8 mouse cellular contexts compared by ENCODE assay signal in genomic region chr7:3705911-3706310, GRCm38 (mm10). TPM values are rescaled to one million over a fixed set of nuclear protein-coding genes. Genes with fewer than 3 reads are reported as not detected.
A peak's percentile ranks its signal among the peaks of the same experiment; 100 is the strongest.
DNase-seq lines count a peak whose midpoint lies in the region; ATAC-seq and TF ChIP-seq lines count a peak whose summit lies in the region.

No protein-coding gene starts in this region.

- H3K27ac ChIP-seq in kidney, embryonic 14.5 days (ENCODE audit: low read depth, low read length), result no peak overlapping the region
- no peak overlapping the region for H3K27ac ChIP-seq in kidney, adult 2 months (ENCODE audit: insufficient read depth, low read depth, low read length)
- peak overlapping the region; percentile 57; the same call in 1 of the 2 replicates for H3K27ac ChIP-seq in embryonic facial prominence, embryonic 12.5 days
- H3K27ac ChIP-seq in intestine, embryonic 16.5 days (ENCODE audit: low read length), result peak overlapping the region; percentile 17; the same call in 1 of the 2 replicates
- no peak overlapping the region for H3K27ac ChIP-seq in neural tube, embryonic 12.5 days

- peak overlapping the region; percentile 87 for H3K4me2 ChIP-seq in kidney, embryonic 14.5 days (replicated peaks; ENCODE audit: low read depth, low read length)
- H3K4me2 ChIP-seq in embryonic facial prominence, embryonic 12.5 days (replicated peaks), result peak overlapping the region; percentile 73
- peak overlapping the region; percentile 77 for H3K4me2 ChIP-seq in intestine, embryonic 16.5 days (ENCODE audit: low read depth, low read length)
- H3K4me2 ChIP-seq in neural tube, embryonic 12.5 days (replicated peaks), result peak overlapping the region; percentile 82

- no peak for ATAC-seq in kidney, embryonic 14.5 days (ENCODE audit: low FRiP score, low TSS enrichment)
- no peak for ATAC-seq in embryonic facial prominence, embryonic 12.5 days (ENCODE audit: insufficient number of reproducible peaks, insufficient read depth, low FRiP score, low TSS enrichment)
- ATAC-seq in intestine, embryonic 16.5 days, result no peak
- no peak for ATAC-seq in neural tube, embryonic 12.5 days (ENCODE audit: low FRiP score, low read depth)
- no peak for ATAC-seq in frontal cortex, adult (ENCODE audit: low TSS enrichment)

- no peak for TF ChIP-seq POLR2A in kidney, adult 2 months (IDR thresholded peaks at IDR 0.05; ENCODE audit: low read depth, low read length)

- no peaks in the 10 kb centered on the region for H3K27me3 ChIP-seq in kidney, embryonic 14.5 days (ENCODE audit: control insufficient read depth, insufficient read depth, low read length)
- no peaks in the 10 kb centered on the region for H3K27me3 ChIP-seq in kidney, adult 2 months (replicated peaks; ENCODE audit: control insufficient read depth, insufficient read depth, low read length)
- no peaks in the 10 kb centered on the region for H3K27me3 ChIP-seq in embryonic facial prominence, embryonic 12.5 days
- no peaks in the 10 kb centered on the region for H3K27me3 ChIP-seq in intestine, embryonic 16.5 days (replicated peaks; ENCODE audit: control insufficient read depth, insufficient read depth, low read length)
- H3K27me3 ChIP-seq in neural tube, embryonic 12.5 days (replicated peaks), result no peaks in the 10 kb centered on the region

- DNase-seq in kidney, adult 2 months, result no peak
- no peak for DNase-seq in gastrocnemius, postnatal 4 days (ENCODE audit: low spot score in 2 of 2)
- DNase-seq in layer of hippocampus, adult 8-10 months (ENCODE audit: low spot score in 2 of 2), result no peak

- peaks cover 3% of the 10 kb centered on the region; the same call in 1 of the 2 replicates for H3K4me1 ChIP-seq in kidney, embryonic 14.5 days (ENCODE audit: control insufficient read depth, insufficient read depth, low read length)
- no peaks in the 10 kb centered on the region for H3K4me1 ChIP-seq in kidney, adult 2 months (ENCODE audit: control insufficient read depth, insufficient read depth, low read length)
- H3K4me1 ChIP-seq in embryonic facial prominence, embryonic 12.5 days, result peaks cover 5% of the 10 kb centered on the region
- peaks cover 11% of the 10 kb centered on the region for H3K4me1 ChIP-seq in intestine, embryonic 16.5 days (ENCODE audit: control insufficient read depth, insufficient read depth, low read length)
- peaks cover 22% of the 10 kb centered on the region for H3K4me1 ChIP-seq in neural tube, embryonic 12.5 days

- H3K36me3 ChIP-seq in kidney, embryonic 14.5 days (ENCODE audit: control insufficient read depth, insufficient read depth, low read length), result peaks cover 30% of the 10 kb centered on the region
- peaks cover 7% of the 10 kb centered on the region for H3K36me3 ChIP-seq in kidney, adult 2 months (ENCODE audit: control insufficient read depth, insufficient read depth, low read length)
- H3K36me3 ChIP-seq in embryonic facial prominence, embryonic 12.5 days, result peaks cover 30% of the 10 kb centered on the region
- peaks cover 10% of the 10 kb centered on the region; the same call in 1 of the 2 replicates for H3K36me3 ChIP-seq in intestine, embryonic 16.5 days (ENCODE audit: control insufficient read depth, insufficient read depth, low read length)
- H3K36me3 ChIP-seq in neural tube, embryonic 12.5 days, result peaks cover 29% of the 10 kb centered on the region

- H3K9ac ChIP-seq in kidney, embryonic 14.5 days (ENCODE audit: low read depth, low read length), result peak overlapping the region; percentile 94
- peak overlapping the region; percentile 94 for H3K9ac ChIP-seq in embryonic facial prominence, embryonic 12.5 days
- peak overlapping the region; percentile 86 for H3K9ac ChIP-seq in intestine, embryonic 16.5 days (ENCODE audit: low read depth, low read length)
- H3K9ac ChIP-seq in neural tube, embryonic 12.5 days, result peak overlapping the region; percentile 86

- 17% methylated on average over 6 of the region's 6 CpGs for WGBS in kidney, embryonic 14.5 days
- 14% methylated on average over 6 of the region's 6 CpGs for WGBS in kidney, adult 2 months
- WGBS in embryonic facial prominence, embryonic 12.5 days, result 37% methylated on average over 6 of the region's 6 CpGs
- WGBS in intestine, embryonic 16.5 days, result 22% methylated on average over 6 of the region's 6 CpGs
- WGBS in neural tube, embryonic 12.5 days, result 37% methylated on average over 6 of the region's 6 CpGs

- no peaks in the 10 kb centered on the region for H3K9me3 ChIP-seq in kidney, embryonic 14.5 days (ENCODE audit: control insufficient read depth, low read length)
- H3K9me3 ChIP-seq in embryonic facial prominence, embryonic 12.5 days, result no peaks in the 10 kb centered on the region
- no peaks in the 10 kb centered on the region for H3K9me3 ChIP-seq in intestine, embryonic 16.5 days (ENCODE audit: control insufficient read depth, low read length)
- no peaks in the 10 kb centered on the region for H3K9me3 ChIP-seq in neural tube, embryonic 12.5 days

- peak overlapping the region; percentile 91 for H3K4me3 ChIP-seq in kidney, embryonic 14.5 days (ENCODE audit: low read length)
- H3K4me3 ChIP-seq in kidney, adult 2 months (ENCODE audit: insufficient read depth, low read depth, low read length), result no peak overlapping the region
- H3K4me3 ChIP-seq in embryonic facial prominence, embryonic 12.5 days, result peak overlapping the region; percentile 93
- H3K4me3 ChIP-seq in intestine, embryonic 16.5 days (ENCODE audit: low read length), result peak overlapping the region; percentile 83
- H3K4me3 ChIP-seq in neural tube, embryonic 12.5 days, result peak overlapping the region; percentile 87

- no peak for TF ChIP-seq CTCF in kidney, adult 2 months (conservative IDR thresholded peaks at IDR 0.05; ENCODE audit: insufficient read depth, insufficient read length, low read depth, low read length)

RNA-seq across cellular contexts. Expression of gene Rps9, which starts 2.1 kb away (rescaled TPM):
- polyA plus RNA-seq in kidney, embryonic 14.5 days (2014; fragmentation: Nextera tagmentation; extraction: Ambion mirVana), result 1,617 and 1,895 TPM in 2 replicates
- polyA plus RNA-seq in kidney, adult 2 months (2012; rRNA removed), result 1,031 and 1,047 TPM in 2 replicates
- polyA plus RNA-seq in embryonic facial prominence, embryonic 12.5 days (2016; fragmentation: Nextera tagmentation; extraction: Ambion mirVana), result 1,360 and 1,379 TPM in 2 replicates
- polyA plus RNA-seq in intestine, embryonic 16.5 days (2015; fragmentation: Nextera tagmentation; extraction: Ambion mirVana), result 1,268 and 1,365 TPM in 2 replicates
- 989 and 1,067 TPM in 2 replicates for polyA plus RNA-seq in neural tube, embryonic 12.5 days (2016; fragmentation: Nextera tagmentation; extraction: Ambion mirVana)
- 1,000 to 10,000 TPM in 1 of 2 experiments, 100 to 1,000 TPM in 1; 942 to 1,092 TPM for total RNA-seq in gastrocnemius, postnatal 4 days (2021)
- 100 to 1,000 TPM; 307 to 490 (median 402) TPM for total RNA-seq in layer of hippocampus, adult 8-10 months (2022)

RNA-seq across cellular contexts. Expression of gene Mboat7, which starts 12.6 kb away (rescaled TPM):
- 32.0 and 45.0 TPM in 2 replicates for polyA plus RNA-seq in kidney, embryonic 14.5 days (2014; fragmentation: Nextera tagmentation; extraction: Ambion mirVana)
- 56.2 and 61.4 TPM in 2 replicates for polyA plus RNA-seq in kidney, adult 2 months (2012; rRNA removed)
- polyA plus RNA-seq in embryonic facial prominence, embryonic 12.5 days (2016; fragmentation: Nextera tagmentation; extraction: Ambion mirVana), result 58.3 and 60.8 TPM in 2 replicates
- 54.8 and 60.7 TPM in 2 replicates for polyA plus RNA-seq in intestine, embryonic 16.5 days (2015; fragmentation: Nextera tagmentation; extraction: Ambion mirVana)
- 44.3 and 47.5 TPM in 2 replicates for polyA plus RNA-seq in neural tube, embryonic 12.5 days (2016; fragmentation: Nextera tagmentation; extraction: Ambion mirVana)
- 10 to 100 TPM; 24.9 to 25.0 TPM for total RNA-seq in gastrocnemius, postnatal 4 days (2021)
- 100 to 1,000 TPM; 171 to 178 (median 173) TPM for total RNA-seq in layer of hippocampus, adult 8-10 months (2022)

RNA-seq across cellular contexts. Expression of gene Tsen34, which starts 13.2 kb away (rescaled TPM):
- 287 and 317 TPM in 2 replicates for polyA plus RNA-seq in kidney, embryonic 14.5 days (2014; fragmentation: Nextera tagmentation; extraction: Ambion mirVana)
- 88.2 and 105 TPM in 2 replicates for polyA plus RNA-seq in kidney, adult 2 months (2012; rRNA removed)
- 283 and 284 TPM in 2 replicates for polyA plus RNA-seq in embryonic facial prominence, embryonic 12.5 days (2016; fragmentation: Nextera tagmentation; extraction: Ambion mirVana)
- polyA plus RNA-seq in intestine, embryonic 16.5 days (2015; fragmentation: Nextera tagmentation; extraction: Ambion mirVana), result 191 and 208 TPM in 2 replicates
- polyA plus RNA-seq in neural tube, embryonic 12.5 days (2016; fragmentation: Nextera tagmentation; extraction: Ambion mirVana), result 225 and 226 TPM in 2 replicates
- 10 to 100 TPM; 86.2 to 95.2 TPM for total RNA-seq in gastrocnemius, postnatal 4 days (2021)
- total RNA-seq in layer of hippocampus, adult 8-10 months (2022), result 10 to 100 TPM; 81.0 to 88.0 (median 82.8) TPM

RNA-seq across cellular contexts. Expression of gene Pirb, which starts 14.3 kb away (rescaled TPM):
- polyA plus RNA-seq in kidney, embryonic 14.5 days (2014; fragmentation: Nextera tagmentation; extraction: Ambion mirVana), result 0.19 and 0.87 TPM in 2 replicates
- 3.2 and 5.4 TPM in 2 replicates for polyA plus RNA-seq in kidney, adult 2 months (2012; rRNA removed)
- polyA plus RNA-seq in embryonic facial prominence, embryonic 12.5 days (2016; fragmentation: Nextera tagmentation; extraction: Ambion mirVana), result 0.08 TPM in 1 of 2 replicates, not detected in the other
- 0.94 and 1.1 TPM in 2 replicates for polyA plus RNA-seq in intestine, embryonic 16.5 days (2015; fragmentation: Nextera tagmentation; extraction: Ambion mirVana)
- polyA plus RNA-seq in neural tube, embryonic 12.5 days (2016; fragmentation: Nextera tagmentation; extraction: Ambion mirVana), result 0.18 and 0.20 TPM in 2 replicates
- 1 to 10 TPM; 1.9 to 2.3 TPM for total RNA-seq in gastrocnemius, postnatal 4 days (2021)
- under 1 TPM in 3 of 4 experiments, not detected in 1; 0.14 to 0.54 (median 0.52) TPM for total RNA-seq in layer of hippocampus, adult 8-10 months (2022)

RNA-seq across cellular contexts. Expression of gene Tmc4, which starts 28.6 kb away (rescaled TPM):
- polyA plus RNA-seq in kidney, embryonic 14.5 days (2014; fragmentation: Nextera tagmentation; extraction: Ambion mirVana), result 18.0 and 19.9 TPM in 2 replicates
- 45.5 and 62.2 TPM in 2 replicates for polyA plus RNA-seq in kidney, adult 2 months (2012; rRNA removed)
- 6.2 and 7.4 TPM in 2 replicates for polyA plus RNA-seq in embryonic facial prominence, embryonic 12.5 days (2016; fragmentation: Nextera tagmentation; extraction: Ambion mirVana)
- polyA plus RNA-seq in intestine, embryonic 16.5 days (2015; fragmentation: Nextera tagmentation; extraction: Ambion mirVana), result 104 and 110 TPM in 2 replicates
- 3.2 and 4.0 TPM in 2 replicates for polyA plus RNA-seq in neural tube, embryonic 12.5 days (2016; fragmentation: Nextera tagmentation; extraction: Ambion mirVana)
- total RNA-seq in gastrocnemius, postnatal 4 days (2021), result 1 to 10 TPM; 2.0 to 3.5 TPM
- total RNA-seq in layer of hippocampus, adult 8-10 months (2022), result 10 to 100 TPM in 2 of 4 experiments, 1 to 10 TPM in 2; 6.2 to 12.1 (median 8.8) TPM

Comparison
In these comparisons a context has a peak if more than half of its experiments do, and no peak if none do; other contexts are left out.
1. H3K27ac ChIP-seq: peak in embryonic facial prominence, embryonic 12.5 days (single experiment) and intestine, embryonic 16.5 days (single experiment); none in kidney, embryonic 14.5 days (single experiment), kidney, adult 2 months (single experiment) and neural tube, embryonic 12.5 days (single experiment).
2. Peak in every context shown above with its lines, with median percentiles within 50 percentile points of each other: H3K4me2 ChIP-seq and H3K9ac ChIP-seq.